Mouse (Mus musculus) stomach, embryonic 16.5 days (tissue): ENCODE data around the gene Pth2. TPM values are rescaled to one million over a fixed set of nuclear protein-coding genes. Genes with fewer than 3 reads are reported as not detected.

Experiments
- ATAC-seq: fragments of 200-750 bp; cut with Nextera tagmentation; 2 replicates; pipeline ENCODE4 v1.8.0; 2017; ENCODE audit warnings: moderate number of reproducible peaks, moderate TSS enrichment; ENCODE audit not compliant: insufficient read depth, low FRiP score
- H3K27ac ChIP-seq: fragments of 300-500 bp; sonication (generic); 2 replicates; pipeline ENCODE4 v1.5.1; 2014; ENCODE audit warnings: low read length
- H3K27me3 ChIP-seq: fragments of 300-500 bp; sonication (generic); 2 replicates; pipeline ENCODE4 v1.6.1; 2014; ENCODE audit warnings: low read length, control low read depth, mixed read lengths; ENCODE audit not compliant: control insufficient read depth, insufficient read depth
- H3K36me3 ChIP-seq: fragments of 300-500 bp; sonication (generic); 2 replicates; pipeline ENCODE4 v1.6.1; 2014; ENCODE audit warnings: low read length; ENCODE audit not compliant: control insufficient read depth, insufficient read depth
- H3K4me1 ChIP-seq: fragments of 300-500 bp; sonication (generic); 2 replicates; pipeline ENCODE4 v1.6.1; 2014; ENCODE audit warnings: low read length, control low read depth, mixed read lengths; ENCODE audit not compliant: control insufficient read depth, insufficient read depth
- H3K4me2 ChIP-seq: fragments of 300-500 bp; sonication (generic); 2 replicates; pipeline ENCODE4 v1.6.1; 2014; ENCODE audit warnings: low read depth, low read length, mixed read lengths
- H3K4me3 ChIP-seq: fragments of 300-500 bp; sonication (generic); replicated peaks from 2 replicates; pipeline ENCODE4 v1.5.1; 2014; ENCODE audit warnings: mild to moderate bottlenecking, low read length
- H3K9ac ChIP-seq: fragments of 300-500 bp; sonication (generic); 2 replicates; pipeline ENCODE4 v1.6.1; 2014; ENCODE audit warnings: low read length
- H3K9me3 ChIP-seq: fragments of 300-500 bp; sonication (generic); replicated peaks from 2 replicates; pipeline ENCODE4 v1.6.1; 2016; ENCODE audit warnings: low read length, control low read depth; ENCODE audit not compliant: control insufficient read depth
- WGBS: fragments of 180-500 bp; shearing (Covaris S2); extraction: QIAGEN DNeasy Blood & Tissue Kit; methylation state at CpG from one replicate; pipeline ENCODE4 v1.1.7; 2014; 5-methylcytosine and 5-hydroxymethylcytosine counted together
- polyA plus RNA-seq: library from polyadenylated mRNA; unstranded; fragments of >200 nt; fragmentation: Nextera tagmentation; extraction: Ambion mirVana; gene quantifications from 2 replicates; pipeline ENCODE4 v1.2.1, GENCODE M21; 2015

The Pth2 gene
- polyA plus RNA-seq, 1 experiment from 2014 or later, result not detected

DNA sequence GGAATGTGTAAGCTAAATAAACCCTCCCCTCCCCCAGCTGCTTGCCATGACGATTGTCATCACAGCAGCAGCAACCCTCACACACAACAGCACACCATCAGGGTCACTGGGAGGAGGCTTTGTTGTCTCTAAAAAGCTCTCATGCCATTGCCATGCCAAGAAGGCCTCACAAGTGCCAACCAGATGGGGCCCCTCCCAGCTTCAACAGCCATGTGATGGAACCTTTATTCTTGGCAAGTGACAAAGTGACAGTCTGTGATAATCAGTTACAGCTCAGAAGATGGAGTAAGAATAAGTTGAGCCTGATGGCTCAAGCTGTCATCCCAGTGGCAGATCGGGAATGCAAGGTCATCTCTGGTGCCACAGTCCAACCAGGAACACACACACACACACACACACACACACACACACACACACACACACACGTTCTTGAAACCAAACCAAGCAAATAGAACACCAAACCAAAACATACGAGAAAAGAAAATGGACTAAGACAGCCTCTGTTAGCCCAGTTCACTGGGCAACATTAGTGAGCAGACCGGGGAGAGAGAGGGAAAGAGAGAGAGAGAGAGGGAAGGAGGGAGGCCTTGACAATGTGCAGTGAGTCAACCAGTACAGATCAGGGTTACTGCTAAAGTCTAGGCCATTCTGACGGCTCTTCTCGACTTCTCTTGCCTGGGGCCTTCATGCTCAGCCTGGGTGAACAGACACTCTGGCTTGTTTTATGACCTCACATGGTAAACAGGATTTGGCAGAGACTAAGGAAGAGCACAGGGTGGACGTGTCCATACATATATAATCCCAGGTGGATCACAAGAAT lies 40.7 kb upstream of the Pth2 start:
- Histone ChIP-seq H3K9me3 (no peaks in the 10 kb centered on the region), H3K4me2 (no peak overlapping the region), H3K4me3 (no peak overlapping the region), H3K9ac (no peak overlapping the region), H3K36me3 (no peaks in the 10 kb centered on the region; the same call in 1 of the 2 replicates), H3K4me1 (peaks cover 9% of the 10 kb centered on the region; the same call in 1 of the 2 replicates), H3K27ac (no peak overlapping the region), H3K27me3 (no peaks in the 10 kb centered on the region)
- WGBS, result 72% methylated on average over 8 of the region's 8 CpGs
- no peak for ATAC-seq

DNA sequence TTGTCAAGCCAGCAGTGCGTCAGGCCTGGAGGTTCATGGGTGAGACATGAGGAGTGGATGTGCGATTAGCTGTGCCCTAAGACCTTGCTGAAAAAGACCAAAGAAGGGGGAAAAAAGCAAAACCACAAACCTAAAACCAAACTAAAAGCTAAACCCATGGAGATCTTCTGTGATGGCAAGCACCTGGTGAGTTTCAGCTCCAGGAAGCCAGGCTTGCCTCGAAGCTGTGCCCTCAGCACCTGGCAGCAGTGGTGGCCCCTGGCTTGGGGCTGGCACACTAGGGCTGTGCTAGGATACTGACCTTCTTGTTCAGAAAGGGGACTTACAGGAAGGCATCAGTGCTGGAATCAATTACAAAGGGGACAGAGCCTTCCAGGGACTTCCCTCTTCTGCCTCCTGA lies 39.5 kb upstream of the Pth2 start:
- no peaks in the 10 kb centered on the region; the same call in none of the 2 replicates for H3K36me3 ChIP-seq
- WGBS, result 86% methylated on average over 3 of the region's 3 CpGs

DNA sequence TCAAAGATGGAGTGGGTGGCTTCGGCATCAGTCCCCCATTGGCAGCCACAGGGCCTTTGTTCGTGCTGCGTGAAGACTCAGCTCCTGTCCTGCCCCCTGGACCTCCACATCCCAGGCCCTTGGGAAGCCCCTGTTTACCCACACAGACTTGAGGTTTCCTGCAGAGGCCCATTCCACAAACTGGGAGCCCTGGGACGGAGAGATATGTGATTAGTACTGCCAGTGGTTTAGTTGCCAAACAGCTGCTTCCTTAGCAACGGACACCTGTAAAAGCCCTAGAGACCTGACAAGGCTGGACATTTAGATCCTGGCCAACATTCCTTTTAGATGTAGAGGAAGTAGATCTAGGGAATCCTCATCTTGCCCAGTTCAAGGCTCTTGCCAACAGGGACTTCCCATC lies 38.9 kb upstream of the Pth2 start:
- H3K4me3 ChIP-seq, result no peak overlapping the region
- no peak overlapping the region for H3K9ac ChIP-seq
- 83% methylated on average over 5 of the region's 5 CpGs for WGBS
- ATAC-seq, result no peak
- H3K4me2 ChIP-seq, result no peak overlapping the region
- H3K9me3 ChIP-seq, result no peaks in the 10 kb centered on the region
- no peaks in the 10 kb centered on the region; the same call in none of the 2 replicates for H3K36me3 ChIP-seq
- 0 out of 2 replicates have a peak, but pooled peaks cover 4% of the 10 kb centered on the region for H3K4me1 ChIP-seq
- H3K27ac ChIP-seq, result no peak overlapping the region
- H3K27me3 ChIP-seq, result no peaks in the 10 kb centered on the region

More for the DNA sequence above, 39.5 kb upstream of the Pth2 start:
- Histone ChIP-seq H3K9ac (no peak overlapping the region), H3K27me3 (no peaks in the 10 kb centered on the region), H3K9me3 (no peaks in the 10 kb centered on the region), H3K27ac (no peak overlapping the region), H3K4me2 (no peak overlapping the region), H3K4me1 (0 out of 2 replicates have a peak, but pooled peaks cover 4% of the 10 kb centered on the region), H3K4me3 (no peak overlapping the region)
- no peak for ATAC-seq

DNA sequence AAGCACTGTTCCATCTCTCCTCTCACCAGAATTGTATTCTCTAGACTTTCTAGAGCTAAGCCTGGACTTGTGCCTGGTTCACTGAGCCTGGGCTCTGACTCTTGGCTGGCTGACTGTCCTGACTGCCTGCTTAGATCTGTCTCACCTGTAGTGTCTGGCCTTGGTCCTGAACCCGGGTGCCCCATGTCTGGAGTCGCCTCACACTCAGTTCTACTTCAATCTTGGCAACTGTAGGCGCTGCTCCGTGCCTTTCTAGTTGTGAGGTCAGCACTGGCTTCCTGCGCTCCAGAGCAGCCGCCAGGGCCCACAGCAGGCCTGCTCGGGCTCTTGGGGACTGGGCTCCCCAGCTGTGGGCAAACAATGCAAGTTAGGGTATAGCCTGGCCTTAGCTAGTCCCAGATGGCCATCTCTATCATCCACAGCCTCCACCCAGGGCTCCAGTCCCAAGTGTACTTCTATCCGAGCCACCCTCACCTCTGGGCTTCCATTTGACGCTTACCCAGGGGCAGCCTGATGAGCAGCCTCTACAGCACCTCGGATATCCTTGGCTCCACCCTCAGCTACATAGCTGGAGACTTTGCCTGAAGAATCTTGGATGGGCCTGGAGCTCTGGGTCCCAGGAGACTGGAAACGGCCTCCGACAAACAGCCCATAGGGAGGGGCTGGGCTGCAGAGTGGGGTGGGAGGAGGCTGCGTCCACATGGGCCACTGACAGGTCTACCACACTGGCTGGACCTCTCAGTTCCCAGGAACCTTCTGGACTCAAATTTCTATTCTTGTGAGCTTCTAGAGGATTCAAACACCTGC lies 36.2 kb upstream of the Pth2 start:
- Histone ChIP-seq H3K9me3 (no peaks in the 10 kb centered on the region), H3K4me1 (peaks cover 3% of the 10 kb centered on the region; the same call in 1 of the 2 replicates), H3K27me3 (no peaks in the 10 kb centered on the region), H3K4me2 (no peak overlapping the region), H3K27ac (no peak overlapping the region), H3K4me3 (no peak overlapping the region), H3K36me3 (no peaks in the 10 kb centered on the region; the same call in none of the 2 replicates), H3K9ac (0 out of 2 replicates have a peak overlapping the region, but pooled peaks have one; percentile 32)
- 81% methylated on average over 13 of the region's 13 CpGs for WGBS
- ATAC-seq, result no peak

DNA sequence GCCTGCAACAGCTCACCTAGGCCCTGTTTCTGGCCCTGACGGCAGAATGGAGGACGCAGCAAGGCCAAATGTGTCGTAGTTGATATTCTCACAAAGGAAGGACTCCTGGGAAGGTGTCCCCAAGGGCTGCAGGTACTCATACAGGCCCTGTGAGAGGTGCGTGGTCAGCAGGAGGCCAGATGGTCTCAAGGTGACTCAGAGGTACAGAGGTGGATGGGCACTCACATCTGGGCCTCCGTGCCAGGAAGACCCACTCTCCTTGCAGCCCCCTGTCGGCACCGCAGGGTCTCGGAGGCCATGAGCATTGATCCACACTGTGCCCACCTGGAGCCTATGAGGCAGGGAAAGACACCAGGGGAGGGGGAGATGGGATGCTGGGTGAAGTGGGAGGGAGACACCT lies 35.3 kb upstream of the Pth2 start:
- peaks cover 11% of the 10 kb centered on the region for H3K4me1 ChIP-seq
- no peaks in the 10 kb centered on the region for H3K27me3 ChIP-seq
- no peaks in the 10 kb centered on the region for H3K9me3 ChIP-seq
- no peak overlapping the region for H3K4me3 ChIP-seq
- no peak for ATAC-seq
- H3K9ac ChIP-seq, result 0 out of 2 replicates have a peak overlapping the region, but pooled peaks have one; percentile 33
- 89% methylated on average over 8 of the region's 8 CpGs for WGBS
- no peak overlapping the region for H3K4me2 ChIP-seq
- H3K36me3 ChIP-seq, result no peaks in the 10 kb centered on the region; the same call in none of the 2 replicates
- H3K27ac ChIP-seq, result no peak overlapping the region

DNA sequence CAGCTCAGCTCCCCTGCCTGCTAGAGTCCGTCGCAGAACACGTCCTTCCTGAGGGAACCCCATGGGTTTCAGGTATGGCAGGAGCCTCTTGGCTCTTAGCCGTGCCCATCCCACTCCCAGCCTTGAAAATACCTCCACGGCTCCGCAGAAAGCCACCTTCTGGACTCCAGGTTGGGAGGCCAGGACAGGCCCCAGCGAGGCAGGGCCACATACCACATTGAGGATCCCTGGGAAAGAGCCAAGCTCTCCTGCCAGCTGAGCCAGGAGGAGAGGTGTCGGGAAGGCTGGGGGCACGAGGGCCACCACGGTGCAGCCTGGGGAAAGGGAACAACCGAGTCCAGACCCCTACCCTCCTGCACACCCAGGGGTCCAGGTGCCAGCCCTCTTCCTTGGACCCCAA lies 33.5 kb upstream of the Pth2 start:
- Histone ChIP-seq H3K4me3 (no peak overlapping the region), H3K9me3 (no peaks in the 10 kb centered on the region), H3K27ac (no peak overlapping the region), H3K4me2 (no peak overlapping the region), H3K4me1 (peaks cover 22% of the 10 kb centered on the region), H3K36me3 (no peaks in the 10 kb centered on the region; the same call in none of the 2 replicates), H3K27me3 (no peaks in the 10 kb centered on the region), H3K9ac (no peak overlapping the region)
- ATAC-seq, result no peak
- 95% methylated on average over 11 of the region's 11 CpGs for WGBS

DNA sequence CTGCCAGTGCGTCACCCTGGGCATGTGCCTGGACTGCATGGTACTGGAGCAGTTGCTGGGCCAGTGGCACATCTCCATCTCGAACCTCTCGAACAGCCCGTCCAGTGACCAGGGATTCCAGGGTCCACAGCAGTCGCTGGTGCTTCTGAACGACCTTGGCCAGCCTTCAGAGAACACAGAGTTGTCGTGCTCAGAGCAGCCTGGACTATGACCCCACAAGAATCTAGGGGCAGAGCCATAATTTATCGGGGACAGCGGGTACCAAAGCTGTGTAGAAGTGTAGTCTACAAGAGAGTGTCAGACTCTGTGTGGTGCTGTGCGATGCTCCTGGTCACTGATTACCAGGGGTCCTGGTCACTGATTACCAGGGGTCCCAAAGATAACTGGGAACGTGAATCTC lies 32.9 kb upstream of the Pth2 start:
- H3K27me3 ChIP-seq, result no peaks in the 10 kb centered on the region
- no peaks in the 10 kb centered on the region; the same call in none of the 2 replicates for H3K36me3 ChIP-seq
- H3K4me3 ChIP-seq, result no peak overlapping the region
- H3K4me1 ChIP-seq, result peaks cover 22% of the 10 kb centered on the region
- no peak overlapping the region for H3K4me2 ChIP-seq
- no peak for ATAC-seq
- WGBS, result 79% methylated on average over 11 of the region's 11 CpGs
- no peaks in the 10 kb centered on the region for H3K9me3 ChIP-seq
- H3K27ac ChIP-seq, result no peak overlapping the region
- H3K9ac ChIP-seq, result no peak overlapping the region

DNA sequence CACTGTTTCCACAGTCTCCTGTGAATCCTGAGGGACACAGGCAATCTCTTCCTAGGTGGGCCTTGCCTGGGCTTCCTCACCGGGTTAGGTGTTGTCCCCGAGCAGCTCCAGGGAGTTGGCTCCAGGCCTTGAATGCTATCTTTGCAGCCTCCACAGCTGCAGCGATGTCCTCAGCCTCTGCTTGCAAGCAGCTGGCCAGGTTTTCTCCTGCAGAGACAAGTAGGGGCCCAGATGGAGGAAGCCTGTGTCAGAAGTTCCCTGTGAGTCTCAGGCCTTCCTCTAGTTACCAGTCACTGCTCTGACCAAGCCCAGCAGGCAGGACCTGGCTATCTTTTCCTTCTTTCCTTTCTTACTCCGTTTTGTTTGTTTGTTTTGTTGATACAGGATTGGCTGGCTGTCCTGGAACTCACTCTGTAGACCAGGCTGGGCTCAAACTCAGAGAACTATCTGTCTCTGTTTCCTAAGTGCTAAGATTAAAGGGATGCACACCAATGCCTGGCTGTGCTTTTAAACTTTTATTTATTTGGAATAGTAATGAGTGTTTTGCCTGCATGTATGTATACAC lies 32.2 kb upstream of the Pth2 start:
- no peak for ATAC-seq
- WGBS, result 65% methylated on average over 4 of the region's 4 CpGs

More for the DNA sequence above, 32.2 kb upstream of the Pth2 start:
- H3K27me3 ChIP-seq, result no peaks in the 10 kb centered on the region
- no peak overlapping the region for H3K4me2 ChIP-seq
- H3K27ac ChIP-seq, result peak overlapping the region; percentile 17; the same call in 1 of the 2 replicates
- H3K36me3 ChIP-seq, result no peaks in the 10 kb centered on the region; the same call in 1 of the 2 replicates
- no peak overlapping the region for H3K9ac ChIP-seq
- peaks cover 27% of the 10 kb centered on the region for H3K4me1 ChIP-seq
- no peak overlapping the region for H3K4me3 ChIP-seq
- no peaks in the 10 kb centered on the region for H3K9me3 ChIP-seq
